Mouse (Mus musculus) left cerebral cortex, postnatal 25 days (tissue): Measurements from ENCODE around the gene Foxi2. TPM values are rescaled to one million over a fixed set of nuclear protein-coding genes. Genes with fewer than 3 reads are reported as not detected.
A peak's percentile ranks its signal among the peaks of the same experiment; 100 is the strongest.

Source experiments
- DNase-seq, 2 experiments: peaks; one replicate each; pipeline ENCODE4 v3.0.0; 2022; ENCODE audit warnings: low spot score in 2 of 2, mixed read lengths in 1 of 2
- intact Hi-C: fragments of 180-260 bp; cut with DNase I; formaldehyde crosslinking; loops from one replicate; pipeline ENCODE4 v1.15.1; 2025
- total RNA-seq, 2 experiments: library from RNA; stranded (reverse); gene quantifications; 2 replicates each; pipeline ENCODE4 v1.2.3; 2021

The Foxi2 gene
- total RNA-seq = not detected

- intact Hi-C loops = no loop called here
- peak in 1 of 2 experiments; percentile 8 for DNase-seq
Observed at GRCm38 (mm10) chr7:135410237-135410965, at the start of gene Foxi2. Gene Foxi2, plus strand, starts transcription at chr7:135410308.

GRCm38 (mm10) chr7:135364606-135365005, 45.5 kb upstream of the Foxi2 start:
- DNase-seq = no peak
- intact Hi-C loops = no loop called here

- DNase-seq = no peak
- intact Hi-C loops = no loop called here
Observed at GRCm38 (mm10) chr7:135376048-135376447, 34.1 kb upstream of the Foxi2 start.

- intact Hi-C loops = no loop called here
- no peak for DNase-seq
Observed at GRCm38 (mm10) chr7:135376932-135377331, 33.2 kb upstream of the Foxi2 start.

GRCm38 (mm10) chr7:135378331-135378730, 31.8 kb upstream of the Foxi2 start:
- no peak for DNase-seq
- intact Hi-C loops = no loop called here

- no peak for DNase-seq
- intact Hi-C loops = no loop called here
Observed at GRCm38 (mm10) chr7:135389039-135389438, 21.1 kb upstream of the Foxi2 start.

- intact Hi-C loops = no loop called here
- DNase-seq = no peak
Observed at GRCm38 (mm10) chr7:135392949-135393542, 17.1 kb upstream of the Foxi2 start.

- intact Hi-C loops = no loop called here
- DNase-seq = no peak
Observed at GRCm38 (mm10) chr7:135394436-135394835, 15.7 kb upstream of the Foxi2 start.

- DNase-seq = no peak
- intact Hi-C loops = no loop called here
Observed at GRCm38 (mm10) chr7:135395242-135395641, 14.9 kb upstream of the Foxi2 start.

- DNase-seq = no peak
- intact Hi-C loops = no loop called here
Observed at GRCm38 (mm10) chr7:135397096-135397495, 13.0 kb upstream of the Foxi2 start.

GRCm38 (mm10) chr7:135397874-135398273, 12.2 kb upstream of the Foxi2 start:
- intact Hi-C loops = no loop called here
- DNase-seq = no peak

GRCm38 (mm10) chr7:135403416-135403815, 6.7 kb upstream of the Foxi2 start:
- DNase-seq = peak; percentile 70 to 86
- intact Hi-C loops = loop anchor here (1.0 kb wide), 2 partner anchors 62 to 84 kb away; no protein-coding TSS in a partner anchor

GRCm38 (mm10) chr7:135406761-135407160, 3.3 kb upstream of the Foxi2 start:
- intact Hi-C loops = no loop called here
- no peak for DNase-seq

- intact Hi-C loops = no loop called here
Observed at GRCm38 (mm10) chr7:135408501-135408900, 1.6 kb upstream of the Foxi2 start.

GRCm38 (mm10) chr7:135412357-135412756, 2.2 kb downstream of the Foxi2 start:
- DNase-seq = no peak
- intact Hi-C loops = no loop called here

More at GRCm38 (mm10) chr7:135408501-135408900, 1.6 kb upstream of the Foxi2 start:
- DNase-seq = no peak

GRCm38 (mm10) chr7:135428840-135429239, 18.7 kb downstream of the Foxi2 start:
- intact Hi-C loops = no loop called here

GRCm38 (mm10) chr7:135430903-135431302, 20.8 kb downstream of the Foxi2 start:
- peak in 1 of 2 experiments; percentile 66 for DNase-seq
- intact Hi-C loops = no loop called here

More at GRCm38 (mm10) chr7:135428840-135429239, 18.7 kb downstream of the Foxi2 start:
- DNase-seq = no peak

GRCm38 (mm10) chr7:135443903-135444302, 33.8 kb downstream of the Foxi2 start:
- intact Hi-C loops = no loop called here
- no peak for DNase-seq

GRCm38 (mm10) chr7:135451340-135451739, 41.2 kb downstream of the Foxi2 start:
- no peak for DNase-seq
- intact Hi-C loops = no loop called here

- DNase-seq = no peak
- intact Hi-C loops = no loop called here
Observed at GRCm38 (mm10) chr7:135452366-135452765, 42.3 kb downstream of the Foxi2 start.

- intact Hi-C loops = no loop called here
- DNase-seq = no peak
Observed at GRCm38 (mm10) chr7:135453690-135454089, 43.6 kb downstream of the Foxi2 start.
